Comparison of ENCODE assay signal across 8 mouse cellular contexts in genomic region chr10:120272270-120272883, GRCm38 (mm10). TPM values are rescaled to one million over a fixed set of nuclear protein-coding genes. Genes with fewer than 3 reads are reported as not detected.
A peak's percentile ranks its signal among the peaks of the same experiment; 100 is the strongest.
DNase-seq lines count a peak whose midpoint lies in the region; ATAC-seq and TF ChIP-seq lines count a peak whose summit lies in the region.

No protein-coding gene starts in this region.

- H3K9ac ChIP-seq in lung, embryonic 14.5 days, result peak overlapping the region; percentile 42
- peak overlapping the region; percentile 22 for H3K9ac ChIP-seq in limb, embryonic 11.5 days (ENCODE audit: low read length)
- peak overlapping the region; percentile 30 for H3K9ac ChIP-seq in neural tube, embryonic 15.5 days (replicated peaks)

- H3K27me3 ChIP-seq in lung, embryonic 14.5 days (ENCODE audit: insufficient read depth, low read length), result no peaks in the 10 kb centered on the region
- H3K27me3 ChIP-seq in forebrain, embryonic 10.5 days (ENCODE audit: poor library complexity, severe bottlenecking), result no peaks in the 10 kb centered on the region
- no peaks in the 10 kb centered on the region for H3K27me3 ChIP-seq in limb, embryonic 11.5 days (ENCODE audit: control insufficient read depth, insufficient read depth, low read length)
- H3K27me3 ChIP-seq in neural tube, embryonic 15.5 days (replicated peaks), result no peaks in the 10 kb centered on the region

- ATAC-seq in lung, embryonic 14.5 days (ENCODE audit: insufficient read depth), result peak; percentile 64
- peak; percentile 80 for ATAC-seq in limb, embryonic 11.5 days (ENCODE audit: insufficient number of reproducible peaks, low FRiP score, low TSS enrichment, low read depth)
- no peak; the same call in 1 of the 2 replicates for ATAC-seq in neural tube, embryonic 15.5 days (ENCODE audit: low FRiP score)
- no peak for ATAC-seq in megakaryocyte, adult 5-6 weeks (ENCODE audit: poor library complexity, severe bottlenecking)

- peak; percentile 75 for DNase-seq in lung, embryonic 14.5 days
- DNase-seq in lung, postnatal 25 days (ENCODE audit: low spot score), result no peak
- DNase-seq in forebrain, embryonic 10.5 days (ENCODE audit: extremely low spot score, low spot score), result peak; percentile 60
- peak; percentile 73 for DNase-seq in limb, embryonic 11.5 days (ENCODE audit: low spot score)
- DNase-seq in c-Kit-positive CD71-positive TER-119-positive erythroid progenitor cells, embryonic 14.5 days (ENCODE audit: low spot score), result no peak
- DNase-seq in spleen, postnatal 10 days (ENCODE audit: low spot score in 2 of 2), result no peak

- no peak for TF ChIP-seq CTCF in lung, embryonic 14.5 days (IDR thresholded peaks at IDR 0.05; ENCODE audit: low read depth)

- no peaks in the 10 kb centered on the region for H3K36me3 ChIP-seq in lung, embryonic 14.5 days (ENCODE audit: insufficient read depth)
- H3K36me3 ChIP-seq in forebrain, embryonic 10.5 days (replicated peaks), result no peaks in the 10 kb centered on the region
- H3K36me3 ChIP-seq in limb, embryonic 11.5 days (ENCODE audit: control insufficient read depth, insufficient read depth, low read length), result no peaks in the 10 kb centered on the region
- no peaks in the 10 kb centered on the region for H3K36me3 ChIP-seq in neural tube, embryonic 15.5 days

- peak overlapping the region; percentile 69 for H3K4me2 ChIP-seq in lung, embryonic 14.5 days
- H3K4me2 ChIP-seq in limb, embryonic 11.5 days (ENCODE audit: low read depth, severe bottlenecking), result peak overlapping the region; percentile 29
- peak overlapping the region; percentile 56 for H3K4me2 ChIP-seq in neural tube, embryonic 15.5 days

- peak overlapping the region; percentile 50; the same call in 1 of the 2 replicates for H3K27ac ChIP-seq in lung, embryonic 14.5 days (ENCODE audit: low read depth)
- H3K27ac ChIP-seq in forebrain, embryonic 10.5 days, result peak overlapping the region; percentile 79
- peak overlapping the region; percentile 79 for H3K27ac ChIP-seq in limb, embryonic 11.5 days (replicated peaks; ENCODE audit: low read depth, low read length)
- H3K27ac ChIP-seq in neural tube, embryonic 15.5 days (replicated peaks), result no peak overlapping the region; the same call in 1 of the 2 replicates

- peak overlapping the region; percentile 27 for H3K4me3 ChIP-seq in lung, embryonic 14.5 days (ENCODE audit: low read depth, low read length)
- H3K4me3 ChIP-seq in forebrain, embryonic 10.5 days, result peak overlapping the region; percentile 37
- no peak overlapping the region for H3K4me3 ChIP-seq in limb, embryonic 11.5 days (ENCODE audit: low read depth, low read length)
- H3K4me3 ChIP-seq in neural tube, embryonic 15.5 days (replicated peaks), result peak overlapping the region; percentile 30

- no peaks in the 10 kb centered on the region for H3K9me3 ChIP-seq in lung, embryonic 14.5 days (ENCODE audit: low read depth, low read length)
- no peaks in the 10 kb centered on the region for H3K9me3 ChIP-seq in forebrain, embryonic 10.5 days
- H3K9me3 ChIP-seq in limb, embryonic 11.5 days (ENCODE audit: control insufficient read depth, low read length), result no peaks in the 10 kb centered on the region
- no peaks in the 10 kb centered on the region for H3K9me3 ChIP-seq in neural tube, embryonic 15.5 days (replicated peaks)

- peaks cover 11% of the 10 kb centered on the region for H3K4me1 ChIP-seq in lung, embryonic 14.5 days (ENCODE audit: insufficient read depth)
- peaks cover 39% of the 10 kb centered on the region for H3K4me1 ChIP-seq in forebrain, embryonic 10.5 days
- H3K4me1 ChIP-seq in limb, embryonic 11.5 days (ENCODE audit: control insufficient read depth, insufficient read depth, low read length), result peaks cover 32% of the 10 kb centered on the region
- H3K4me1 ChIP-seq in neural tube, embryonic 15.5 days, result peaks cover 14% of the 10 kb centered on the region

- WGBS in lung, embryonic 14.5 days, result 3% methylated on average over 19 of the region's 19 CpGs
- WGBS in forebrain, embryonic 10.5 days, result 27% methylated on average over 19 of the region's 19 CpGs
- 12% methylated on average over 19 of the region's 19 CpGs for WGBS in limb, embryonic 11.5 days
- WGBS in neural tube, embryonic 15.5 days, result 13% methylated on average over 19 of the region's 19 CpGs

RNA-seq across cellular contexts. Expression of gene Llph, which starts 45.5 kb away (rescaled TPM):
- 56.4 and 58.1 TPM in 2 replicates for polyA plus RNA-seq in lung, embryonic 14.5 days (2014; fragmentation: Nextera tagmentation; extraction: Ambion mirVana)
- polyA plus RNA-seq in forebrain, embryonic 10.5 days (2016; fragmentation: Nextera tagmentation; extraction: Ambion mirVana), result 67.2 and 68.3 TPM in 2 replicates
- polyA plus RNA-seq in limb, embryonic 11.5 days (2014; fragmentation: Nextera tagmentation; extraction: Ambion mirVana), result 64.1 and 68.8 TPM in 2 replicates
- 36.6 and 48.2 TPM in 2 replicates for polyA plus RNA-seq in neural tube, embryonic 15.5 days (2015; fragmentation: Nextera tagmentation; extraction: Ambion mirVana)
- 41.4 and 49.0 TPM in 2 replicates for total RNA-seq in megakaryocyte, adult 5-6 weeks (2015)
- 48.6 and 49.8 TPM in 2 replicates for total RNA-seq in megakaryocyte, adult 5-6 weeks (2017)

Comparison
In these comparisons a context has a peak if more than half of its experiments do, and no peak if none do; other contexts are left out.
1. DNase-seq: peak in lung, embryonic 14.5 days (single experiment), forebrain, embryonic 10.5 days (single experiment) and limb, embryonic 11.5 days (single experiment); none in lung, postnatal 25 days (single experiment), c-Kit-positive CD71-positive TER-119-positive erythroid progenitor cells, embryonic 14.5 days (single experiment) and spleen, postnatal 10 days (0 of 2).
2. ATAC-seq: peak in lung, embryonic 14.5 days (single experiment) and limb, embryonic 11.5 days (single experiment); none in neural tube, embryonic 15.5 days (single experiment) and megakaryocyte, adult 5-6 weeks (single experiment).
3. Peak in every context shown above with its lines, with median percentiles within 50 percentile points of each other: H3K4me2 ChIP-seq and H3K9ac ChIP-seq.